In genomic region chr10:77589749-77590148, GRCm38 (mm10) we compare ENCODE assay signal across 13 mouse cellular contexts. TPM values are rescaled to one million over a fixed set of nuclear protein-coding genes. Genes with fewer than 3 reads are reported as not detected.
DNase-seq lines count a peak whose midpoint lies in the region; ATAC-seq and TF ChIP-seq lines count a peak whose summit lies in the region.
"Had no signal": no experiment of that assay in that cellular context is flagged by ENCODE, and none has a peak within 500 bp of the region (broad histone marks: within the 10 kb centered on the region; RNA-seq: fewer than 3 reads in every experiment).

No protein-coding gene starts in this region.

- H3K4me3 ChIP-seq in heart, embryonic 12.5 days = no peak overlapping the region
- H3K4me3 ChIP-seq in intestine, postnatal 0 days (ENCODE audit: low read depth, low read length) = no peak overlapping the region
- no peak overlapping the region for H3K4me3 ChIP-seq in intestine, embryonic 16.5 days (ENCODE audit: low read length)
- H3K4me3 ChIP-seq in E14TG2a.4 (replicated peaks; ENCODE audit: low read length) = peak overlapping the region; percentile 52
- H3K4me3 ChIP-seq in liver, embryonic 11.5 days (ENCODE audit: low read depth, low read length) = no peak overlapping the region
- H3K4me3 ChIP-seq: myocyte had no signal

- no peak for DNase-seq in heart, adult 9 months (ENCODE audit: low spot score in 2 of 2)
- no peak for DNase-seq in liver, embryonic 11.5 days (ENCODE audit: low spot score)
- no peak for DNase-seq in urinary bladder, postnatal 25 days (ENCODE audit: low spot score)
- DNase-seq: cerebellum, adult 18-20 months; right cerebral cortex, postnatal 4 days; thymus, postnatal 4 days had no signal

- H3K9me3 ChIP-seq in heart, embryonic 12.5 days (replicated peaks) = no peaks in the 10 kb centered on the region
- H3K9me3 ChIP-seq in intestine, postnatal 0 days (ENCODE audit: control insufficient read depth) = no peaks in the 10 kb centered on the region
- no peaks in the 10 kb centered on the region for H3K9me3 ChIP-seq in intestine, embryonic 16.5 days (ENCODE audit: control insufficient read depth, low read length)
- no peaks in the 10 kb centered on the region for H3K9me3 ChIP-seq in E14TG2a.4 (ENCODE audit: low read length)
- no peaks in the 10 kb centered on the region for H3K9me3 ChIP-seq in liver, embryonic 11.5 days (ENCODE audit: control insufficient read depth, low read length)

- peaks cover 75% of the 10 kb centered on the region for H3K36me3 ChIP-seq in heart, embryonic 12.5 days
- H3K36me3 ChIP-seq in intestine, postnatal 0 days (ENCODE audit: control insufficient read depth, insufficient read depth) = peaks cover 70% of the 10 kb centered on the region
- peaks cover 26% of the 10 kb centered on the region for H3K36me3 ChIP-seq in intestine, embryonic 16.5 days (ENCODE audit: control insufficient read depth, insufficient read depth, low read length)
- H3K36me3 ChIP-seq in E14TG2a.4 (ENCODE audit: insufficient read depth, low read length) = peaks cover 90% of the 10 kb centered on the region
- peaks cover 40% of the 10 kb centered on the region for H3K36me3 ChIP-seq in liver, embryonic 11.5 days (ENCODE audit: control insufficient read depth, insufficient read depth, low read length)

- H3K27me3 ChIP-seq in heart, embryonic 12.5 days (replicated peaks) = no peaks in the 10 kb centered on the region
- no peaks in the 10 kb centered on the region for H3K27me3 ChIP-seq in intestine, postnatal 0 days (replicated peaks; ENCODE audit: control insufficient read depth, insufficient read depth, low read length)
- H3K27me3 ChIP-seq in intestine, embryonic 16.5 days (replicated peaks; ENCODE audit: control insufficient read depth, insufficient read depth, low read length) = no peaks in the 10 kb centered on the region
- H3K27me3 ChIP-seq in E14TG2a.4 (ENCODE audit: insufficient read depth, low read length) = no peaks in the 10 kb centered on the region
- H3K27me3 ChIP-seq in liver, embryonic 11.5 days (replicated peaks; ENCODE audit: control insufficient read depth, insufficient read depth, low read length) = no peaks in the 10 kb centered on the region

- peaks cover 37% of the 10 kb centered on the region for H3K4me1 ChIP-seq in heart, embryonic 12.5 days (replicated peaks)
- peaks cover 17% of the 10 kb centered on the region for H3K4me1 ChIP-seq in intestine, postnatal 0 days (replicated peaks; ENCODE audit: control insufficient read depth, insufficient read depth, low read length)
- peaks cover 35% of the 10 kb centered on the region for H3K4me1 ChIP-seq in intestine, embryonic 16.5 days (ENCODE audit: control insufficient read depth, insufficient read depth, low read length)
- peaks cover 88% of the 10 kb centered on the region for H3K4me1 ChIP-seq in E14TG2a.4 (replicated peaks; ENCODE audit: low read depth, low read length)
- peaks cover 42% of the 10 kb centered on the region for H3K4me1 ChIP-seq in liver, embryonic 11.5 days (replicated peaks; ENCODE audit: control insufficient read depth, insufficient read depth, low read length)

- no peak for TF ChIP-seq CTCF in intestine, postnatal 0 days (IDR thresholded peaks at IDR 0.05; ENCODE audit: low read depth)
- TF ChIP-seq CTCF in E14TG2a.4 (conservative IDR thresholded peaks at IDR 0.05; ENCODE audit: low read length) = no peak

- H3K27ac ChIP-seq in heart, embryonic 12.5 days (ENCODE audit: poor library complexity, severe bottlenecking) = 0 out of 2 replicates have a peak overlapping the region, but pooled peaks have one; percentile 72
- H3K27ac ChIP-seq in intestine, postnatal 0 days (ENCODE audit: low read depth, low read length) = peak overlapping the region; percentile 28
- H3K27ac ChIP-seq in intestine, embryonic 16.5 days (ENCODE audit: low read length) = no peak overlapping the region
- peak overlapping the region; percentile 53; the same call in 1 of the 2 replicates for H3K27ac ChIP-seq in liver, embryonic 11.5 days (ENCODE audit: low read depth, low read length)

- H3K4me2 ChIP-seq in heart, embryonic 12.5 days = 0 out of 2 replicates have a peak overlapping the region, but pooled peaks have one; percentile 1
- H3K4me2 ChIP-seq in intestine, postnatal 0 days (replicated peaks; ENCODE audit: low read depth) = no peak overlapping the region
- no peak overlapping the region for H3K4me2 ChIP-seq in intestine, embryonic 16.5 days (ENCODE audit: low read depth, low read length)
- peak overlapping the region; percentile 8 for H3K4me2 ChIP-seq in liver, embryonic 11.5 days
- H3K4me2 ChIP-seq: midbrain, embryonic 11.5 days had no signal

- 74% methylated on average over 8 of the region's 8 CpGs for WGBS in heart, embryonic 12.5 days
- 85% methylated on average over 8 of the region's 8 CpGs for WGBS in intestine, postnatal 0 days
- WGBS in intestine, embryonic 16.5 days = 76% methylated on average over 8 of the region's 8 CpGs
- 79% methylated on average over 8 of the region's 8 CpGs for WGBS in liver, embryonic 11.5 days

- no peak overlapping the region for H3K9ac ChIP-seq in heart, embryonic 12.5 days
- no peak overlapping the region for H3K9ac ChIP-seq in intestine, postnatal 0 days (ENCODE audit: low read depth, low read length)
- H3K9ac ChIP-seq in intestine, embryonic 16.5 days (ENCODE audit: low read depth, low read length) = no peak overlapping the region
- no peak overlapping the region for H3K9ac ChIP-seq in liver, embryonic 11.5 days (ENCODE audit: low read depth, low read length)

- ATAC-seq in heart, embryonic 12.5 days (ENCODE audit: insufficient number of reproducible peaks, low FRiP score) = peak; percentile 45; the same call in 1 of the 2 replicates
- no peak for ATAC-seq in intestine, postnatal 0 days
- ATAC-seq in intestine, embryonic 16.5 days = no peak
- ATAC-seq in liver, embryonic 11.5 days (replicated peaks; ENCODE audit: low FRiP score) = no peak

RNA-seq across cellular contexts. Expression of gene Pttg1ip, which starts 8.2 kb away (rescaled TPM):
- 103 and 104 TPM in 2 replicates for polyA plus RNA-seq in heart, embryonic 12.5 days (2016; fragmentation: Nextera tagmentation; extraction: Ambion mirVana)
- 200 and 201 TPM in 2 replicates for polyA plus RNA-seq in intestine, postnatal 0 days (2015; fragmentation: Nextera tagmentation; extraction: Ambion mirVana)
- polyA plus RNA-seq in intestine, embryonic 16.5 days (2015; fragmentation: Nextera tagmentation; extraction: Ambion mirVana) = 177 and 181 TPM in 2 replicates
- 94.0 and 99.7 TPM in 2 replicates for polyA plus RNA-seq in liver, embryonic 11.5 days (2014; fragmentation: Nextera tagmentation; extraction: Ambion mirVana)

RNA-seq across cellular contexts. Expression of gene Sumo3, which starts 16.1 kb away (rescaled TPM):
- 177 and 184 TPM in 2 replicates for polyA plus RNA-seq in heart, embryonic 12.5 days (2016; fragmentation: Nextera tagmentation; extraction: Ambion mirVana)
- polyA plus RNA-seq in intestine, postnatal 0 days (2015; fragmentation: Nextera tagmentation; extraction: Ambion mirVana) = 256 and 269 TPM in 2 replicates
- 330 and 356 TPM in 2 replicates for polyA plus RNA-seq in intestine, embryonic 16.5 days (2015; fragmentation: Nextera tagmentation; extraction: Ambion mirVana)
- polyA plus RNA-seq in liver, embryonic 11.5 days (2014; fragmentation: Nextera tagmentation; extraction: Ambion mirVana) = 249 and 271 TPM in 2 replicates

RNA-seq across cellular contexts. Expression of gene Gm49325, which starts 16.2 kb away (rescaled TPM):
- 14.5 TPM in 1 of 2 replicates, not detected in the other for polyA plus RNA-seq in heart, embryonic 12.5 days (2016; fragmentation: Nextera tagmentation; extraction: Ambion mirVana)
- 18.9 TPM in 2 replicates for polyA plus RNA-seq in intestine, postnatal 0 days (2015; fragmentation: Nextera tagmentation; extraction: Ambion mirVana)
- polyA plus RNA-seq in intestine, embryonic 16.5 days (2015; fragmentation: Nextera tagmentation; extraction: Ambion mirVana) = 1.9 TPM in 1 of 2 replicates, not detected in the other
- 1.8 and 4.5 TPM in 2 replicates for polyA plus RNA-seq in liver, embryonic 11.5 days (2014; fragmentation: Nextera tagmentation; extraction: Ambion mirVana)
- polyA plus RNA-seq: forebrain, embryonic 11.5 days; midbrain, embryonic 11.5 days had no signal

RNA-seq across cellular contexts. Expression of gene Ube2g2, which starts 32.3 kb away (rescaled TPM):
- polyA plus RNA-seq in heart, embryonic 12.5 days (2016; fragmentation: Nextera tagmentation; extraction: Ambion mirVana) = 69.5 and 72.8 TPM in 2 replicates
- 36.4 and 37.8 TPM in 2 replicates for polyA plus RNA-seq in intestine, postnatal 0 days (2015; fragmentation: Nextera tagmentation; extraction: Ambion mirVana)
- polyA plus RNA-seq in intestine, embryonic 16.5 days (2015; fragmentation: Nextera tagmentation; extraction: Ambion mirVana) = 61.5 and 68.6 TPM in 2 replicates
- polyA plus RNA-seq in liver, embryonic 11.5 days (2014; fragmentation: Nextera tagmentation; extraction: Ambion mirVana) = 62.1 and 67.9 TPM in 2 replicates

RNA-seq across cellular contexts. Expression of gene Itgb2, which starts 59.7 kb away (rescaled TPM):
- 1.5 and 2.5 TPM in 2 replicates for polyA plus RNA-seq in heart, embryonic 12.5 days (2016; fragmentation: Nextera tagmentation; extraction: Ambion mirVana)
- 1.7 and 2.1 TPM in 2 replicates for polyA plus RNA-seq in intestine, postnatal 0 days (2015; fragmentation: Nextera tagmentation; extraction: Ambion mirVana)
- 3.8 and 3.9 TPM in 2 replicates for polyA plus RNA-seq in intestine, embryonic 16.5 days (2015; fragmentation: Nextera tagmentation; extraction: Ambion mirVana)
- 18.6 and 19.1 TPM in 2 replicates for polyA plus RNA-seq in liver, embryonic 11.5 days (2014; fragmentation: Nextera tagmentation; extraction: Ambion mirVana)

Comparison
In these comparisons a context has a peak if more than half of its experiments do, and no peak if none do; other contexts are left out.
1. H3K4me2 ChIP-seq: peak in heart, embryonic 12.5 days (single experiment) and liver, embryonic 11.5 days (single experiment); none in intestine, postnatal 0 days (single experiment) and intestine, embryonic 16.5 days (single experiment).